Mouse (Mus musculus) frontal cortex, postnatal 10 days (tissue): Measurements from ENCODE around the gene Rtn4r.

Experiments used
- DNase-seq, 2 experiments: peaks; one replicate each; pipeline ENCODE4 v3.0.0; 2022; ENCODE audit warnings: low spot score in 2 of 2, mixed read lengths in 1 of 2

Rtn4r gene

GRCm38 (mm10) chr16:18124626-18125025, 2.8 kb upstream of the Rtn4r start:
- no peak for DNase-seq

GRCm38 (mm10) chr16:18125131-18125530, 2.3 kb upstream of the Rtn4r start:
- no peak for DNase-seq

GRCm38 (mm10) chr16:18126211-18126610, 1.2 kb upstream of the Rtn4r start:
- no peak for DNase-seq

GRCm38 (mm10) chr16:18127871-18128563, 575 bp downstream of the Rtn4r start:
- DNase-seq = no peak

GRCm38 (mm10) chr16:18128564-18128935, 1.1 kb downstream of the Rtn4r start:
- no peak for DNase-seq

- no peak for DNase-seq
Observed at GRCm38 (mm10) chr16:18129413-18129812, 2.0 kb downstream of the Rtn4r start.

GRCm38 (mm10) chr16:18130288-18130687, 2.8 kb downstream of the Rtn4r start:
- no peak for DNase-seq

- DNase-seq = no peak
Observed at GRCm38 (mm10) chr16:18130705-18131104, 3.3 kb downstream of the Rtn4r start.

- DNase-seq = no peak
Observed at GRCm38 (mm10) chr16:18131245-18131939, 4.0 kb downstream of the Rtn4r start.

GRCm38 (mm10) chr16:18132026-18132425, 4.6 kb downstream of the Rtn4r start:
- DNase-seq = no peak

GRCm38 (mm10) chr16:18132575-18132974, 5.1 kb downstream of the Rtn4r start:
- DNase-seq = no peak

GRCm38 (mm10) chr16:18133133-18133920, 5.9 kb downstream of the Rtn4r start:
- no peak for DNase-seq

GRCm38 (mm10) chr16:18135196-18135595, 7.8 kb downstream of the Rtn4r start:
- no peak for DNase-seq

GRCm38 (mm10) chr16:18136015-18136414, 8.6 kb downstream of the Rtn4r start:
- no peak for DNase-seq

- no peak for DNase-seq
Observed at GRCm38 (mm10) chr16:18144201-18144600, 16.8 kb downstream of the Rtn4r start.

- DNase-seq = no peak
Observed at GRCm38 (mm10) chr16:18145341-18145867, 18.0 kb downstream of the Rtn4r start.

- DNase-seq = no peak
Observed at GRCm38 (mm10) chr16:18148208-18148876, 20.9 kb downstream of the Rtn4r start.

GRCm38 (mm10) chr16:18149205-18149604, 21.8 kb downstream of the Rtn4r start:
- no peak for DNase-seq

GRCm38 (mm10) chr16:18152189-18152588, 24.7 kb downstream of the Rtn4r start:
- DNase-seq = no peak

GRCm38 (mm10) chr16:18152769-18153445, 25.5 kb downstream of the Rtn4r start:
- DNase-seq = no peak

- DNase-seq = peak; percentile 73 to 87
Observed at GRCm38 (mm10) chr16:18154521-18155171, 27.2 kb downstream of the Rtn4r start.
